Mouse (Mus musculus) forebrain, embryonic 15.5 days (tissue): Measurements from ENCODE around the gene Eya4. TPM values are rescaled to one million over a fixed set of nuclear protein-coding genes. Genes with fewer than 3 reads are reported as not detected.

Experiments used
- ATAC-seq: fragments of 200-750 bp; cut with Nextera tagmentation; replicated peaks from 2 replicates; pipeline ENCODE4 v1.8.0; 2017; ENCODE audit warnings: mild to moderate bottlenecking, moderate TSS enrichment, moderate library complexity
- H3K27ac ChIP-seq: fragments of 300-500 bp; sonication (generic); replicated peaks from 2 replicates; pipeline ENCODE4 v1.5.1; 2015; ENCODE audit warnings: mild to moderate bottlenecking, inconsistent platforms
- H3K27me3 ChIP-seq: fragments of 300-500 bp; sonication (generic); 2 replicates; pipeline ENCODE4 v1.6.1; 2015; ENCODE audit warnings: inconsistent platforms
- H3K36me3 ChIP-seq: fragments of 300-500 bp; sonication (generic); 2 replicates; pipeline ENCODE4 v1.6.1; 2015; ENCODE audit warnings: mild to moderate bottlenecking, inconsistent platforms
- H3K4me1 ChIP-seq: fragments of 300-500 bp; sonication (generic); 2 replicates; pipeline ENCODE4 v1.6.1; 2015; ENCODE audit warnings: inconsistent platforms
- H3K4me2 ChIP-seq: fragments of 300-500 bp; sonication (generic); replicated peaks from 2 replicates; pipeline ENCODE4 v1.6.1; 2015; ENCODE audit warnings: mild to moderate bottlenecking, inconsistent platforms
- H3K4me3 ChIP-seq: fragments of 300-500 bp; sonication (generic); 2 replicates; pipeline ENCODE4 v1.5.1; 2015; ENCODE audit warnings: mild to moderate bottlenecking, inconsistent platforms
- H3K9ac ChIP-seq: fragments of 300-500 bp; sonication (generic); replicated peaks from 2 replicates; pipeline ENCODE4 v1.6.1; 2015; ENCODE audit warnings: mild to moderate bottlenecking, inconsistent platforms
- H3K9me3 ChIP-seq: fragments of 300-500 bp; sonication (generic); 2 replicates; pipeline ENCODE4 v1.6.1; 2016; ENCODE audit warnings: inconsistent platforms
- WGBS: fragments of 180-500 bp; shearing (Covaris S2); methylation state at CpG from one replicate; pipeline ENCODE4 v1.1.7; 2015; ENCODE audit warnings: mixed read lengths; 5-methylcytosine and 5-hydroxymethylcytosine counted together
- polyA plus RNA-seq: library from polyadenylated mRNA; unstranded; fragments of >200 nt; fragmentation: Nextera tagmentation; extraction: Ambion mirVana; gene quantifications from 2 replicates; pipeline ENCODE4 v1.2.1, GENCODE M21; 2015

Gene Eya4
- polyA plus RNA-seq, 1 experiment from 2014 or later = 1.1 TPM

DNA sequence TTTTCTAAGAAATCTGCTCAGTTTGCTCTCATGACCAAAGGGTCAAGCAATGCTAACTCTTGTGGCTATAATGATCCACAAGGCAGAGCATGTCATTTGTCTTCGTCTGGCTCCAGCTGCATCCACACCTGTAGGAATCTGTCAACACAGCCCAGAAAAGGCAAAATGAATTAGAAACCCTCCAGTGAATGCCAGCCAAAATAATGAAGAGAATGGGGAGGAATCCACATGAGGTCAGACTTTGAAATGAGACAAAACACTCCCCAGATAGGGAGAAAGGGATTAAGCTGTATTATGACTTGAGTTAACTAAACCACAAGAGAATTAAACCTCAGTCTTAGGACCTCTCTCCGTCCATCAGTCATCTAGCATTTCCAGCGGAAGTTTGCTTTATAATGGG is 130.2 kb downstream of the Eya4 start:
- Histone ChIP-seq H3K4me1 (0 out of 2 replicates have a peak, but pooled peaks cover 4% of the 10 kb centered on the region), H3K9ac (no peak overlapping the region), H3K27ac (no peak overlapping the region), H3K4me2 (no peak overlapping the region), H3K4me3 (no peak overlapping the region), H3K9me3 (no peaks in the 10 kb centered on the region), H3K36me3 (no peaks in the 10 kb centered on the region), H3K27me3 (no peaks in the 10 kb centered on the region)
- 0 out of 2 replicates have a peak, but pooled peaks have one; percentile 26 for ATAC-seq
- WGBS = 10% methylated on average over 3 of the region's 3 CpGs

DNA sequence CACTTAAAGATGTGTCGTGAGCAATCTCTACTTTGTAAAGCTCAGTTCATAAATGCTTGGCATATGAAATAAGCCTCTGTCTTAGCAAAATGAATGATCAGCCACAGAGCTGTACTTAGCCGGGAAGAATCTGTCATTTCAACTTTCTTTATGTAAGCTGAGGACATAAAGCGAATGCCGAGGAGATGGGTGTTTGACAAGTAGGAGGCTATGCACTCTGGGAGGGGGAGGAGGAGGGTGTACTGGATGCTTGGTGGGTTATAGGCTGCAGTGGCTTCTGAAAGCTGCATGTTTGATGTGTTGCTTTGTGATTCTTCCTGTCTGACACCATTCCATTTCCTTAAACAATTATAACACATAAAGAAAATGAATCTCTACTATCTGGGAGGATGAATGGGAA is 133.8 kb downstream of the Eya4 start:
- ATAC-seq = peak; percentile 73; the same call in 1 of the 2 replicates
- 57% methylated on average over 4 of the region's 4 CpGs for WGBS

DNA sequence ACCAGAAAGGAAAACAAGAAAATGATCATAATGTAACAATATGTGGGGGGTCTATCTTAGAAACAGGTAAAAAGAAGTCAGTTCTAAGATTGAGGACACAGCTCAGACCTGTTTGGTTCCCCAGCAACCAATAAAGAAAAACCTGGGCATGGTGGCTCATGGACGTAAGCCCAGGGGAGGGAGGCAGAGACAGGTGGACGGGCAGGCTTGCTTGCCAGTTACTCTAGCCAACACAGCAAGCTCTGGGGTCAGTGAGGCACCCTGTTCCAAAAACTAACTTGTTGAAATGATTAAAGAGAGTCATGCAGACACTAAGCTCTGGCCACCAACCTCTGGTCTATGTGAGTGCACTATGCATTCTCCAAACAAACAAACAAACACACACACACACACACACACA is 139.2 kb downstream of the Eya4 start:
- 85% methylated on average over 2 of the region's 2 CpGs for WGBS
- no peak overlapping the region for H3K4me3 ChIP-seq

More for the DNA sequence above, 133.8 kb downstream of the Eya4 start:
- Histone ChIP-seq H3K4me2 (no peak overlapping the region), H3K36me3 (no peaks in the 10 kb centered on the region), H3K9me3 (no peaks in the 10 kb centered on the region), H3K9ac (no peak overlapping the region), H3K4me1 (0 out of 2 replicates have a peak, but pooled peaks cover 4% of the 10 kb centered on the region), H3K27ac (no peak overlapping the region; the same call in 1 of the 2 replicates), H3K27me3 (no peaks in the 10 kb centered on the region), H3K4me3 (no peak overlapping the region)

DNA sequence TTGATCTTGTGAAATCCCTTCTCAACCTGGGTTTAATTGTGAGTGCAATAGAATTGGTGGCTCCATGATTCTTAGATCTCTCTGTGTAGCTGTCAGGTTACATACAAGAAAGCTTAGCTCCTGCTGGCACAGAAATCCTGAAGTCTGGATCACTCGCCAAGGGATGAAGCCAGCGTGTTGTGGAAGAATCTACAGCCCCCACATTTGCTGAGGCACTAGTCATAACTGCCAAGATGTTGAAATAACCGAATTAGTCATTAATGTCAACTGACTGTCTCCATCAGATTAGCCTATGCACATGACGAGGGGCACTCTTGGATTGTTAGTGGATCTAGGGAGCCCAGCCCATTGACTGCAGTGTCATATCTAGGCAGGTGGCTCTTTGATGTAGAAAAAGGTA is 146.7 kb downstream of the Eya4 start:
- Histone ChIP-seq H3K9me3 (no peaks in the 10 kb centered on the region), H3K27me3 (no peaks in the 10 kb centered on the region), H3K4me2 (no peak overlapping the region), H3K9ac (no peak overlapping the region), H3K27ac (no peak overlapping the region), H3K4me3 (no peak overlapping the region), H3K4me1 (peaks cover 12% of the 10 kb centered on the region), H3K36me3 (no peaks in the 10 kb centered on the region)
- ATAC-seq = peak; percentile 64
- 37% methylated on average over 4 of the region's 4 CpGs for WGBS

More for the DNA sequence above, 139.2 kb downstream of the Eya4 start:
- H3K4me2 ChIP-seq = no peak overlapping the region
- H3K9me3 ChIP-seq = no peaks in the 10 kb centered on the region
- no peak overlapping the region for H3K9ac ChIP-seq
- H3K4me1 ChIP-seq = no peaks in the 10 kb centered on the region
- no peaks in the 10 kb centered on the region for H3K36me3 ChIP-seq
- H3K27me3 ChIP-seq = no peaks in the 10 kb centered on the region
- no peak overlapping the region for H3K27ac ChIP-seq
- no peak for ATAC-seq

DNA sequence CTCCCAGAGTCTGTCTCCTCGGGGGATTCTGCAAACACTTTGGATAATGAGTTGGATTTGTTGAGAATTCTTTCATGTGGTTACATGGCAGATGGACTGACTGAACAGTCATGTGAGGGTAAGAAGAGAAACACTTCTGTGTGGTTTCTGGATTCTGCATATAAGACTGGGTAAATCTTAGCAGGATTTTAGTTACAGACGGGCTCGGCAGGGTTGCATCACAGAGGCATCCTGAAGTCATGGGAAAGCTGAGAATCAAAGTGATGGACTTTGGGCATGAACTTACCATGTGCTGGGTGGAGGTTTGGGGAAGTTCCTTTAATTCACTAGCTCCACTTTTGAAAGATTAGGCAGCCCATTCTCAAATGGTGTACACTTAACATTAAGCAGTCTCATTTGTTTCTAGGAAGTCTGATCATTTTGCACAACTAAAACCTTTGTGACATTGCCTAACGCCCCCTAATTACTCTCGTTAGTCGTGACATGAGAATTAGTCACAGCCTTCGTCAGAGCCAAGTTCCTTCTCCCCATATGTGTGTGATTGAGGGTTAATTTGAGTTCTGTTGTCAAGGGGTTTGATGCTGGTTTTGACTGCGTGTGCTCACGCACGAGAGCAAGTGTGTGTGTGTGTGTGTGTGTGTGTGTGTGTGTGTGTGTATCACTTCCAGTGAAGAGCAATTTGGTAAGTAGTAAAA is 147.3 kb downstream of the Eya4 start:
- Histone ChIP-seq H3K9me3 (no peaks in the 10 kb centered on the region), H3K27me3 (no peaks in the 10 kb centered on the region), H3K27ac (no peak overlapping the region), H3K36me3 (no peaks in the 10 kb centered on the region), H3K4me1 (peaks cover 12% of the 10 kb centered on the region), H3K9ac (no peak overlapping the region), H3K4me3 (no peak overlapping the region), H3K4me2 (no peak overlapping the region)
- WGBS = 19% methylated on average over 10 of the region's 10 CpGs
- ATAC-seq = peak; percentile 75

DNA sequence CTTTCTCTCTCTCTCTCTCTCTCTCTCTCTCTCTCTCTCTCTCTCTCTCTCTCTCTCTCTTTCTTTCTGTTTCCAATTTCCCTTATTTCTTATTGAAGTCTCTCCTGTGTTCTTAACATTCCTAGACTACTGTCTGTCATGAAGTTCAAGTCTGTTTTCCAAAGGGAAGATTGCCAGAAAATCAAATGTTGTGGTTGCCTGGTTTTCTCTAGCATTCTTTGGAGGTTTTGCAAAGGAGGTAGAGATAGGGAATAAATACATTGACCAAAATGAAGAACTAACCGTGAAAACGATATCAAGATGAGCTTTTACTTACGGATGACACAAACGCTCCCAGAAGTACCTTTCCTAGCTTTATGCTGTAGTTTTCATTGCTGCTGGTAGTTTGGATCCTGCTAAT is 148.0 kb downstream of the Eya4 start:
- no peak for ATAC-seq
- Histone ChIP-seq H3K36me3 (no peaks in the 10 kb centered on the region), H3K9me3 (no peaks in the 10 kb centered on the region), H3K27ac (no peak overlapping the region), H3K4me3 (no peak overlapping the region), H3K27me3 (no peaks in the 10 kb centered on the region), H3K4me2 (no peak overlapping the region), H3K4me1 (peaks cover 12% of the 10 kb centered on the region), H3K9ac (no peak overlapping the region)
- WGBS = 93% methylated on average over 4 of the region's 4 CpGs

DNA sequence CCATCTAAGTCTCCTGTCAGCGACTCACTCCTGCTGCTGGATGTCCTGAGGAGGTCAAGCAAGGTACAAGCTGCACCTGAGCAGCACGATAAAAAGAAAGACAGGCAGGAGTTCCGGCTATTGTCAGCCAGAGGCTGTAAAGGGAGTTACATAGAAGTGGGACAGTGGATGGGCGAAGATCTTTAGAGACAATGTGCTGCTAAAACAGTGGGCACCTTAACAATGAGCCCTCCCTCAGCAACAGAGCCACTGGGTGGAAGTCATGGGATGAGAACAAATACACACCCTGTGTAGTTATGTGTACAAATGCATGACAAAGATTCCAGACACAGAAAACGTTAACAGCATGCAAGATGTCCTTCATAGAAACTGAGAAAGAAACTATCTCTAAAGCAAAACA is 152.3 kb downstream of the Eya4 start:
- no peak overlapping the region for H3K9ac ChIP-seq
- H3K27ac ChIP-seq = no peak overlapping the region
- no peak overlapping the region for H3K4me2 ChIP-seq
- H3K27me3 ChIP-seq = no peaks in the 10 kb centered on the region
- H3K4me1 ChIP-seq = peaks cover 3% of the 10 kb centered on the region
- H3K9me3 ChIP-seq = no peaks in the 10 kb centered on the region
- 70% methylated on average over 5 of the region's 5 CpGs for WGBS
- no peak overlapping the region for H3K4me3 ChIP-seq
- ATAC-seq = no peak
- no peaks in the 10 kb centered on the region for H3K36me3 ChIP-seq

DNA sequence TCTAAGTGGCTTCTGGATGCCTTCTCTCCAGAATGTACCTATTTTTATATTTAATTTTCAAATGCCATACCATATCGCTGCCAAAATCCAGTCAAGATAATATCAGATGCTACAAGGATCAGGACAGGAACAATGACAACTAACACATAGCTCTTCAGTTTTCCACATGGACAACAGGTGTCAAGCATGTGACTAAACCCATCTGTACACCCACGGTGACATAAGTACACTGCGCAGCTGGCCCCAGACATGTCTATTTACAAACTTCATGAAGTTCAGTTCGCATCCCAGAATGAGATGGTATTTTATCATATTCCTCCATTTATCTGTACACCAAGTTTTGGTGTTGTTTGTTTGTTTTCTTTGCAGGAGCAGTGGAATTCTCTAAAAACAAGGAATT is 154.2 kb downstream of the Eya4 start:
- Histone ChIP-seq H3K27me3 (no peaks in the 10 kb centered on the region), H3K27ac (no peak overlapping the region), H3K4me3 (no peak overlapping the region), H3K9ac (no peak overlapping the region), H3K4me2 (no peak overlapping the region), H3K9me3 (no peaks in the 10 kb centered on the region), H3K36me3 (no peaks in the 10 kb centered on the region), H3K4me1 (no peaks in the 10 kb centered on the region)
- WGBS = 95% methylated on average over 4 of the region's 4 CpGs
- no peak for ATAC-seq

DNA sequence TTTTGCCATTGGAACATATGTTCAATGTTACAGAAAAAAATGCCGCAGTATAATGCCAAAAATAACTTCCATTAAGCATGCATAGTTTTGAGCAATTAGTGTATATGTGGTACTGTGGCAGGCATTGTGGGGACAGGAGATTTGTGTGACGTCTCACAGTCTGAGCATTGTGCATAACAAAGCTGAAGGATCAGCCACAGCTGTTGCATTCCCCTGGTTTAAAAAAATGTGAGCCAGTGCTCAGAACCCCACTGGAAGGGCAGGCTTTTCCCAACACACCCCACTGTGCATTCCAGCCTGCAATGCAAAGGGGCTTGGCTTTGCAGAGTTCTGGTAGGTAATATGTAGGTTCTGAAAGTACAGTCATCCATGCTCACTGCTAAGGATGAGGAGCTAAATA is 155.2 kb downstream of the Eya4 start:
- H3K27ac ChIP-seq = no peak overlapping the region
- H3K4me1 ChIP-seq = no peaks in the 10 kb centered on the region
- no peaks in the 10 kb centered on the region for H3K27me3 ChIP-seq
- no peaks in the 10 kb centered on the region for H3K36me3 ChIP-seq
- H3K4me2 ChIP-seq = no peak overlapping the region
- 30% methylated on average over 2 of the region's 2 CpGs for WGBS
- no peak overlapping the region for H3K9ac ChIP-seq
- H3K4me3 ChIP-seq = no peak overlapping the region
- no peak for ATAC-seq
- no peaks in the 10 kb centered on the region for H3K9me3 ChIP-seq

DNA sequence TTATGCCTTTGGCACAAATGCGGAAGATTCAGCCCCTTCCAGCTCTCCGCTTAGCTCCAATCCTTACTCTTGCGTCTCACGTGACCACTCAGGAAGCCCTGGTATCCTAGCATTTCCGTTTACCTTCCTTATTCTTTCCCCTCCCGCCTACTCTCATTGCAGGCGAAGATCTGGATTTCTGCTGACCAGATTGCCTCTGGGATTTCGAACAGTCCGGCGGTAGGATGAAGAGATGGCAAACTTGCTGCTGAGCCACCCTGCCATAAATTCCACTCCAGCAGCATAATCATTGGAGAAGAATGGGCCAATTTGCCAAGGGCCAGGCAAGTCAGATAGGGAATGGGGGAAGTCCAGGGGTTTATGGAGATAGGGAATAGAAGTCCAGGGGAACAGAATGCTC is 160.8 kb downstream of the Eya4 start:
- Histone ChIP-seq H3K27ac (no peak overlapping the region), H3K27me3 (no peaks in the 10 kb centered on the region), H3K4me1 (no peaks in the 10 kb centered on the region), H3K36me3 (no peaks in the 10 kb centered on the region), H3K9me3 (no peaks in the 10 kb centered on the region), H3K4me3 (no peak overlapping the region), H3K4me2 (no peak overlapping the region), H3K9ac (no peak overlapping the region)
- WGBS = 89% methylated on average over 10 of the region's 10 CpGs
- no peak for ATAC-seq

DNA sequence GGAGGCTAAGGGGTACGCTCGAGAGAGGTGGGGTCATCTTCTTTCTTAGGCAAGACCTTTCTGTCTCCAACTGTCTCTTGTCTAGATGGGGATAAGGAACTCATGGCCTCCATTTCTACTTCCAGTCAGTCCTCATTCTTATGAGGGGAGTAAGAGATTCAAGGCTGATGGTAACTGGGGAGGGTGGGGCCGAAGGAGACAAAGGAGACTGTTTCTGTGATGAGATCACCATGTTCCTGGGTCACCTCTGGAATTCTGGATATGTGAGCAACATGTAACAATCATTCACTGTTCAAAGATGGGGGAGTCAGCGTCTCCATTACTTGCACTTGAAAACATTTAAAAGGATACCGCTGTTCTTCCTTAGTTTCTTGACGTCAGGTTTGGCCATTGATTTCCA is 165.2 kb downstream of the Eya4 start:
- Histone ChIP-seq H3K36me3 (no peaks in the 10 kb centered on the region), H3K27me3 (no peaks in the 10 kb centered on the region), H3K4me3 (no peak overlapping the region), H3K9ac (no peak overlapping the region), H3K4me2 (no peak overlapping the region), H3K4me1 (no peaks in the 10 kb centered on the region), H3K9me3 (no peaks in the 10 kb centered on the region), H3K27ac (no peak overlapping the region)
- 79% methylated on average over 6 of the region's 6 CpGs for WGBS
- ATAC-seq = no peak

DNA sequence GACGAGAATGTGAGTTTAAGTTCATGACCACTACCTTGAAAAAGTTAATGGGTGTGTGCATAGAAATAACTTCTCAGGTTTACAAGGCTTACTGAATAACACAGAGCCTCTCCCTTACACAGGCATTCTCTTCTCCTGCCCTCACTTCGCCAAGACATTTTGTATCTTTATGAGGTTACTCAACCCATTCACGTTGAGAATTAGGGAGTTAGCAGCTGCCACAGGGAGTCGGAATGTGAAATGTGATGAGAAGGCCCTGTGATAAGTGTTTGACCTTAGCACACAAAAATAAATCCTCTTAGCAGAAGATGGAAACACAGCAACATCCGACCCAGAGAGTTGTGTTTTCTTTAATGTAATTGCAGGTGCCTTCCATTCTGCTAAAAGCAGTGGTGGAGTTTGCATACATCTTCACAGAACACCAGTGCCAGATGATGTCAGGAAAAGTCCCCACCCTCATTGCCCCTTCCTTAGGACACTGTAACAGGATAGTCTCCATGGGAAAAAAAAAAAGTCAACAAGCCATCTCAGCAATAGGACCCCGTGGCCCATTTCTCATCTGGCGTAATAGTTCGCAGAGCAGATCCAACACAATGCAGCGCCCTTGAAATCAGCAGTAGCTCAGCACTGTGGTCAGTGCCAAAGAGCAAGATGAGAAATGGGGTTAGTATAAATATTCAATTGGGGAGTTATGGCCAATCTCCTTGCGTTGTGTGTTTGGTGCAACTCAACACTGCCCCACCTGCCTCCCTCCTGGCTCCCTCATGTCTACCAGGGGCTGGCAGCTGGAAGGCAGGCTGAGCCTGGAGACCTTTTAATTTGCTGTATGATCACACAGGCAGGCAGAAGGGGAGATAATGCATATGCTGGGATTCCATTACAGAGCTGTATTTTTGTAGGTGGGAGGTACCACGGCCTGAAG is 168.8 kb downstream of the Eya4 start:
- Histone ChIP-seq H3K4me1 (peaks cover 6% of the 10 kb centered on the region; the same call in 1 of the 2 replicates), H3K27me3 (no peaks in the 10 kb centered on the region), H3K9ac (no peak overlapping the region), H3K36me3 (no peaks in the 10 kb centered on the region), H3K4me2 (no peak overlapping the region), H3K27ac (no peak overlapping the region), H3K9me3 (no peaks in the 10 kb centered on the region), H3K4me3 (no peak overlapping the region)
- WGBS = 88% methylated on average over 11 of the region's 11 CpGs
- no peak for ATAC-seq
